Mouse (Mus musculus): ENCODE data around the gene Agbl2.

The Agbl2 gene

DNA sequence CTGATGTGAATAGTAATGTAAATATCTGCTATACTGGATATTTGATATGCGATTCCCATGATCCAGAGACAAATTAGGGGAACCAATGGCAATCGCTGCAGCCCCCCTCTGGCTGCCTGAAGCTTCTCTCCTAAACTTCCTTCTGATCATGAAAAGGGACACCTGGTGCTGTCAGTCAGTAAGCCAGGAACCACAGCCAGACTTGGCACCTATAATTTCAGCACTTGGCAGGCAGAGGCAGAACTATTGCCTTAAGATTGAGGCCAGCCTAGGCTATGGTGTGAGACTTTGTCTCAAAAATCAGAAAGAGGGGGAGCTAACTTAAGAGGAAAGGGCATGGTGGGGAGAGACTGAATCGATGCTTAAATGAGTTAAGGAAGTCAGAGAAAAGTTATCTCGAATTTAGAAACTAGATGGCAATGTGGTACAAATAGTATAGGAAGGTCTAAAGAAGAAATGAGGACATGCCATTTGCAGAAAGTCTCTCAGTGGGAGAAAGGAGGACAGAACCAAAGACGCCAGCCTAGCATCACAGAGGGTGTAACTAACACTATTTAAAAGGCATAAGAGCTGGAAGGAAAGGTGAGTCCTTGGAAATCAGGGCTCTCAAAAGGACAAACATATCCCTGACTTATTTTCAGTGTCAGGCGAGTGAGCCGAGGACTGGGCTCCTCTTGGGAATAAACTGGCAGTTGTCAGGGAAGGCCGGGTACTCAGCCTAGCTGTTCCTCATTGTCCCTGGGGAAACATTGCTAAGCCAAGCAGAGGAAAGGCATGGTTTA, 88.8 kb downstream of the Agbl2 start:
- no peak for DNase-seq (ENCODE audit: low spot score)

DNA sequence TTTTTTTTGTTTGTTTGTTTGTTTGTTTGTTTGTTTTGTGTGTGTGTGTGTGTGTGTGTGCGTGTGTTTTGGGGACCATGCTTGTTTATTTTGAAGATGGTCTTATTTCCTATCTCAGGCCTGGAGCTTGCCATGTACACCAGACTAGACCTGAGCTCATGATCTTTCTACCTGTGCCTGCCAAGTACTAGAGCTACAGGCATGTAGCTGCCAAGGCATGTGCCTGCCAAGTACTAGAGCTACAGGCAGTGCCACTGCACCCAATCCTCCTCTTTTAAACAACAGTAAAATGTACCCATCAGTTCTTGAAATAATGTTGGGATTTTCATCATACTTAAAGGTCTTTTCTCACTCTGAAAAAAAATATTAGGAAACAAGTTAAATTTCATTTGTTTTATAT, 91.5 kb downstream of the Agbl2 start:
- no peak for DNase-seq (ENCODE audit: low spot score)

DNA sequence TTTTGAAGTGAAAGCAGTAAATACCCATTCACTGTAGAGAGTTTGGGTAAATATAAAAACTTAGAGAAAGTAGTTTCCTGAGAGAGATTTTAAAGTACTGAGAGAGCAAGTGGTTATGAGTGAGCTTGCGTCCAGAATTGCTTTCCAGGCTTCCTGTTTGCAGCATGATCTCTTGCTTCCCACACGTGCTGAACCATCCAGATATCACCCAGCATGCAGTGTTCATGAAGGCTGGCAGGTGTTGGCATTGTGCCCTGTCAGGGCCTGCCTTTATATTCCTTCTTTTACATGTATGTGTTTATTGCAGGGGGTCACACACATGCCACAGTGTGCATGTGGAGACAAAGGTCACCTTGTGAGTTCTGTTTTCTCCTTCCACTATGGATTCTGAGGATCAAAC, 92.7 kb downstream of the Agbl2 start:
- no peak for DNase-seq (ENCODE audit: low spot score)

DNA sequence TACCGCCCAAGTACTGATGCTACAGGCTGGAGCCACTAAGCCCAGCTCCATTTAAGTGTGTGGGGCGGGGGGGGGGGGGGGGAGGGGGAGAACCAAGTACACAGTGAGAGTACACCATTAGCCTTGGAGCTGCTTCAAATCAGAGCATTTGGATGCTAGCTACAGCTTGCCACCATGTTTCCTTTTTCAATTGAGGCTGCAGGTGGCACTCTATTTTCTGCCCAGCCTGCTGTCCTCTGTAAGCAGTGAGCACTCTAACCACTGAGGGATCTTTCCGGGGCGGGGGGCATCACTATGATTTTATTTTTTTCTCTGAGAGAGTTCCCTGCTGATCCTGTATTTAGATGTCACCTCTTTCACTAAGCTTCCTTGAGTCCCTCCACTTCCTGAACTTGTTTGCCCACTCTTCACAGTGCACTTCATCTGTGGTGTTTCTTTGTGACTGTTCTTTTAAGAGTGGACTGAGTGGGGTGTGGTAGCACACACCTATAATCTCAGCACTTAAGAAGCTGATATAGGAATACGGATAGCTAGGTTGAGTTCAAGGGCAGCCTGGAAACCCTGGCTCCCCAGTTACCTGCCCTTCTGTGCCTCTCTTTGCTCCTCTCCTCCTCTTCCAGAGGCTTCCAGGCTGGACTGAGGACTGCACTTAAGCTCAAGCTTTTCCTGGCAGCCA, 95.2 kb downstream of the Agbl2 start:
- DNase-seq (ENCODE audit: low spot score): no peak

DNA sequence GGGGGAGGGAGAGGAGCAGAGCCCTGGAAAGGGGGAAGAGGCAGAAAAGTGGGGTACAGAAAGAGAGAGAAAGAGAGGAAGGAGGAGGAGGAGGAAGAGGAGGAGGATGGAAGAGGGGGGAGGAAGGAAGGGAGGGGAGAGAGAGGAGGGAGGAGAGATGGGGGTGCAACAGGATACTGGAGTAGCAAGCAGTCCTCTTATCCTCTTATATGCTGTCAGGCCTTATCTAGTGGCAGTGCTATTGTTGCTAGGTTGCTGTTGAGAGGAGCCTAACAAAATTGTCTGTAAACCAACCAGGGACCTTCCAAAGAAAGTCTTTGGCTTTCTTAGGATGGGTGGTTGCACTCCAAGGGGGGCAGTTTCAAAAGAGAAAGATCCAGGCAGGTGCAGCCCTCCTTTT, 96.9 kb downstream of the Agbl2 start:
- no peak for DNase-seq (ENCODE audit: low spot score)

DNA sequence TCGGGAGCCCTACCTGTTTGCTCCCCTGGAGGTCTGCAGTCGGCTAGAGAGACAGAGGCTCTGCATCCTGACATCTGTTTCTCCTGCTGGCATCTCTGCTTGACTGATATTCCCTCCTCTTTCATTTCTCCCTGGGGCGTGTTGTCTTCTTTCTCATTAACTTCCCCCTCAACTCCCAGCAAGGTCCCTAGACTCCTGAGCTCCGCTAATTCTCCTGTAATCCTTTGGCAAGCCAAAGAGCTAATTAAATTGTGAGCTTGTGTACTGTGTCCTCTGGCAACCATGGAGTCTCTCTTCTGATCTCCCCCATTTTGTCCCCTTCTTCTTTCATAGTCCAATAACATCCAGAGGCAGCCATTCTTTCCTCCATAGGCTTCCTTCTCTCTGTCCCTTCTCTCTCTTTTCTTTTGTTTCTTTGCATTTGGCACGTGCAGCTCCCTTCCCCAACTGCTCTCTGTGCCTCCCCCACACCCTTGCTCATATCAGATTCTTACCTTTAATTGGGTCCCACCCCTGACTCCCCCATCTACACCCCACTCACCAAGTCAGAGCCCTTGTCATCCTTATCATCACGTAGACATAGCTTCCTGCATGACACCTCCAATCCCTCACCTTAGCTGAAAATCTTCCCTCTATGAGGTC, 97.7 kb downstream of the Agbl2 start:
- DNase-seq (ENCODE audit: low spot score): no peak

DNA sequence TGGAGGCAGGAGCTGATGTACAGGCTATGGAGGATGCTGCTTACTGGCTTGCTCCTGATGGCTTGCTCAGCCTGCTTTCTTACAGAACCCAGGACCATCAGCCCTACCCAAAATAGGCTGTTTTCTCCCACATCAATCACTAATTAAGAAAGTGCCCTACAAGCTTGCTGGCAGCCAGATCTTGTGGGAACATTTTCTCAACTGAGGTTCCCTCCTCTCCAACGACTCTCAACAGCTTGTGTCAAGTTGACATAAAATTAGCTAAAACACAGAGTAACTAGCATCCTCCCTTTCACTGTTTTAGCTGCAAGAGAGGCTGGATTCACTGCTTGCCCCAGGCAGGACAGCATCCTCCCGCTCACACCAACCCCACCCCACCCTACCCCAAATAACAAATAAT, 99.3 kb downstream of the Agbl2 start:
- no peak for DNase-seq (ENCODE audit: low spot score)
